Mouse (Mus musculus): ENCODE measurements around the gene Serp2.
A peak's percentile ranks its signal among the peaks of the same experiment; 100 is the strongest.

Serp2 gene

GRCm38 (mm10) chr14:76489128-76489527 is 67.6 kb downstream of the Serp2 start:
- DNase-seq, result peak in 1 of 2 experiments; percentile 30

GRCm38 (mm10) chr14:76488101-76489044 is 68.3 kb downstream of the Serp2 start:
- peak in 1 of 2 experiments; percentile 49 for DNase-seq

- DNase-seq, result no peak
Observed at GRCm38 (mm10) chr14:76487609-76488008, 69.1 kb downstream of the Serp2 start.

- no peak for DNase-seq
Observed at GRCm38 (mm10) chr14:76483701-76484100, 73.0 kb downstream of the Serp2 start.
